Mouse (Mus musculus): ENCODE data around the gene Sec14l2. TPM values are rescaled to one million over a fixed set of nuclear protein-coding genes. Genes with fewer than 3 reads are reported as not detected.

The Sec14l2 gene
- polyA plus RNA-seq, 1 experiment from 2014 or later = 0.95 TPM

- ATAC-seq (ENCODE audit: low FRiP score, low TSS enrichment) (no peak), DNase-seq (ENCODE audit: low spot score) (no peak)
- H3K4me2 ChIP-seq (replicated peaks; ENCODE audit: low read depth) = no peak overlapping the region
- H3K4me1 ChIP-seq (replicated peaks; ENCODE audit: control insufficient read depth, insufficient read depth) = no peaks in the 10 kb centered on the region
- H3K9me3 ChIP-seq (ENCODE audit: control insufficient read depth, low read length) = no peaks in the 10 kb centered on the region
- TF ChIP-seq EP300 (optimal IDR thresholded peaks at IDR 0.05) (no peak), CTCF (IDR thresholded peaks at IDR 0.05; ENCODE audit: low read depth) (no peak)
- H3K36me3 ChIP-seq (ENCODE audit: control insufficient read depth, insufficient read depth, low read length) = no peaks in the 10 kb centered on the region
- no peak overlapping the region for H3K4me3 ChIP-seq (ENCODE audit: low read depth, low read length)
- 78% methylated on average over 2 of the region's 2 CpGs for WGBS
- H3K9ac ChIP-seq (ENCODE audit: low read length) = no peak overlapping the region
- H3K27ac ChIP-seq (replicated peaks) = no peak overlapping the region
- H3K27me3 ChIP-seq (ENCODE audit: control insufficient read depth, insufficient read depth, low read length) = no peaks in the 10 kb centered on the region
These were observed 75.4 kb downstream of the Sec14l2 start for GRCm38 (mm10) chr11:4047766-4048165.

Small RNA genes within 50 kb of the gene (microRNA-seq; reads per million reads assigned to microRNA genes)
- gene Mir3060 = 2.9 reads per million

Other genes with a start within 250 kb of the Sec14l2 start
- gene 4921536K21Rik, start 228.3 kb downstream of the Sec14l2 start, polyA plus RNA-seq (2015; fragmentation: Nextera tagmentation; extraction: Ambion mirVana) = 0.12 TPM in 2 replicates
- 2.8 TPM in 2 replicates for gene Dusp18, start 228.2 kb downstream of the Sec14l2 start, polyA plus RNA-seq (2015; fragmentation: Nextera tagmentation; extraction: Ambion mirVana)
- 7.3 and 7.5 TPM in 2 replicates for gene Slc35e4, start 208.8 kb downstream of the Sec14l2 start, polyA plus RNA-seq (2015; fragmentation: Nextera tagmentation; extraction: Ambion mirVana)
- 47.5 and 53.3 TPM in 2 replicates for gene Tcn2, start 191.3 kb downstream of the Sec14l2 start, polyA plus RNA-seq (2015; fragmentation: Nextera tagmentation; extraction: Ambion mirVana)
- 41.8 and 42.6 TPM in 2 replicates for gene Pes1, start 159.4 kb downstream of the Sec14l2 start, polyA plus RNA-seq (2015; fragmentation: Nextera tagmentation; extraction: Ambion mirVana)
- 0.08 TPM in 1 of 2 replicates, not detected in the other for gene 4930556J24Rik, start 146.6 kb downstream of the Sec14l2 start, polyA plus RNA-seq (2015; fragmentation: Nextera tagmentation; extraction: Ambion mirVana)
- 43.4 and 52.0 TPM in 2 replicates for gene Gal3st1, start 139.8 kb downstream of the Sec14l2 start, polyA plus RNA-seq (2015; fragmentation: Nextera tagmentation; extraction: Ambion mirVana)
- gene Sec14l4, start 92.0 kb downstream of the Sec14l2 start, polyA plus RNA-seq (2015; fragmentation: Nextera tagmentation; extraction: Ambion mirVana) = 2.5 and 3.8 TPM in 2 replicates
- 0.12 and 0.15 TPM in 2 replicates for gene Sec14l3, start 58.6 kb downstream of the Sec14l2 start, polyA plus RNA-seq (2015; fragmentation: Nextera tagmentation; extraction: Ambion mirVana)
- gene Mtfp1, start 28.0 kb downstream of the Sec14l2 start, polyA plus RNA-seq (2015; fragmentation: Nextera tagmentation; extraction: Ambion mirVana) = 19.0 and 19.1 TPM in 2 replicates
- 19.6 and 23.2 TPM in 2 replicates for gene Rnf215, start 11.8 kb upstream of the Sec14l2 start, polyA plus RNA-seq (2015; fragmentation: Nextera tagmentation; extraction: Ambion mirVana)
- gene Ccdc157, start 36.9 kb upstream of the Sec14l2 start, polyA plus RNA-seq (2015; fragmentation: Nextera tagmentation; extraction: Ambion mirVana) = 2.1 and 2.2 TPM in 2 replicates
- 16.0 and 16.5 TPM in 2 replicates for gene Sf3a1, start 36.9 kb upstream of the Sec14l2 start, polyA plus RNA-seq (2015; fragmentation: Nextera tagmentation; extraction: Ambion mirVana)
- 35.1 and 38.5 TPM in 2 replicates for gene Tbc1d10a, start 63.4 kb upstream of the Sec14l2 start, polyA plus RNA-seq (2015; fragmentation: Nextera tagmentation; extraction: Ambion mirVana)
- gene Castor1, start 94.8 kb upstream of the Sec14l2 start, polyA plus RNA-seq (2015; fragmentation: Nextera tagmentation; extraction: Ambion mirVana) = 9.6 and 9.7 TPM in 2 replicates
- gene Osm, start 113.0 kb upstream of the Sec14l2 start, polyA plus RNA-seq (2015; fragmentation: Nextera tagmentation; extraction: Ambion mirVana) = 0.05 and 0.11 TPM in 2 replicates
- gene Lif, start 134.1 kb upstream of the Sec14l2 start, polyA plus RNA-seq (2015; fragmentation: Nextera tagmentation; extraction: Ambion mirVana) = 0.61 and 1.1 TPM in 2 replicates